Mouse (Mus musculus): ENCODE measurements around the gene Fam227b.

Fam227b gene

GRCm38 (mm10) chr2:126060595-126060994 is 91.2 kb downstream of the Fam227b start:
- DNase-seq: no peak

DNA sequence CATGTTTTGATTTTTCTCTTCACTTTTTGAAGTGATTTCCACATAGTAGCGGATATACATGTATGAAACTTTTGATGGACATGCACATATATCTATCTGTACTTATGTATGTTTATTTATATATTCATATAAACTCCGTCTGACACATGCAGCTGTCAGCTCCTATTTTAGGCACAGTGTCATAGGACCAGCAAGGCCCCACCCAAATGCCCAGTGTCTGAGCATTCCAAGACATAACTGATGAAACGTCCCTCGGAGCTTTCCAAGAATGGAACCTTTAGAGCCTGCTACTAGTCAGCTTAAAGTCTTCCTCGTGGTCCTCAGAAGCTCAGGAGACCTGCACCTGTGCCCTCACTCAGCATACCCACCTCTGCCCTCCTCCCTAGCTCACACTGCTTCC is 98.1 kb downstream of the Fam227b start:
- DNase-seq: no peak

GRCm38 (mm10) chr2:126052749-126053557 is 98.9 kb downstream of the Fam227b start:
- DNase-seq: no peak

DNA sequence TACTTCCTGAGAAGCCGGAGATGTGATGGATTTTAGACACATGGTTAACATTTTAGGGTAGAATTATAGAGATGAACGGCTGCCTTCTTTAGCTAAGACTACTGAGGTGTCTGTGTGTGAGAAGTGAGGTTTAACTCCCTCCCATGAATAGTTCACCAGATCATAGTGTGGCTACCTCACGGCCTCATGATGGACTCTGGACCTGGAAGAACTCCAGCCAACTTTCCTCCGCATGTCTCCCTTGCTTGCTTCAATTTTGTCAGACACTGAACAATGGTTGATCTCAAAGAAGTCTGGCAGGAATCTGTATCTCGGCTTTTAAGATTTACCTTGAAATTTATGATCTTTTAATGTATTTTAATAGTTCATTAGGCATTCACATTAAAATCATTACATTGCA is 106.2 kb downstream of the Fam227b start:
- no peak for DNase-seq

- DNase-seq: no peak
Observed at GRCm38 (mm10) chr2:126042674-126043073, 109.1 kb downstream of the Fam227b start.

- no peak for DNase-seq
Observed at GRCm38 (mm10) chr2:126041237-126041636, 110.6 kb downstream of the Fam227b start.

DNA sequence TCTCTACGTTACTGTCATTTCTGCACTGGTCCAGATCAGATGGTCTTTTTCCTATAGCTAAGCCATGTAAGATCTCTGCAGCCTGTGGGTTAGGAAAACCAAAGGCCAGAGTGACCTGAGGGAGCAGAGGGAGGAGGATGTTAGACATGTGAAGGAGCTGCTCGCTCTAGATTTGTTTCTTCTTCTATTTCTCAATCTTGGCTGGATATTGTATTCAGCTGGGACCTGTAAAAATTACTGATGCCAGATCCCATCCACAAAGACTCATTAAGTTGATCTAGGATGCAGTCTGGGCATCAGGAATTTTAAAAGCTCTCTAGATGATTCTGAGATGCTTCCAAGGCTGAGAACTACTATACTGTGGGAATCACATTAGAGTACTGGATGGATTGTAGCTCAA is 111.2 kb downstream of the Fam227b start:
- DNase-seq: no peak

DNA sequence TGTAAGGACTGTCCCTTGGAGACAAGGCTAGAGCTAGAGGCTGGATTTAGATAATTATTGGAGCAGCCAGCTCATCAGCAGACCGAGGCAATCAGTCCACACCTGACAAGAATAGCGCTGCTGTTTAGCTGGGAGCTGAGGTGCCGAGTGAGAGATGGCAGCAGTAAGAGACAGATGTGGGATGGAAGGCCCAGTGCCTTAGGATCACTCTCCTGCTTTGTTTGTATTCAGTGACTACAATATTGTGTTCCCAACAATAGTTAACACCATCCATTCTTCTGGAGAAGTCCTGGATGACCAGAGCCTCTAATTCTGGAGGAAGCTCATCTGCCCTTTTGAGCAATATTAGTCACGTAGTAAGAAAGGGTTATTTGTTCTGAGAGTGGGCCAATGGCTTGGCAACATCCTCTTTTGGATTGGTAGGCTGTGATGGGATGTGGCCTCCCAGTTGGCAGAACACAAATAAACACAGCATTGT is 112.4 kb downstream of the Fam227b start:
- no peak for DNase-seq

GRCm38 (mm10) chr2:126038221-126039000 is 113.4 kb downstream of the Fam227b start:
- no peak for DNase-seq

DNA sequence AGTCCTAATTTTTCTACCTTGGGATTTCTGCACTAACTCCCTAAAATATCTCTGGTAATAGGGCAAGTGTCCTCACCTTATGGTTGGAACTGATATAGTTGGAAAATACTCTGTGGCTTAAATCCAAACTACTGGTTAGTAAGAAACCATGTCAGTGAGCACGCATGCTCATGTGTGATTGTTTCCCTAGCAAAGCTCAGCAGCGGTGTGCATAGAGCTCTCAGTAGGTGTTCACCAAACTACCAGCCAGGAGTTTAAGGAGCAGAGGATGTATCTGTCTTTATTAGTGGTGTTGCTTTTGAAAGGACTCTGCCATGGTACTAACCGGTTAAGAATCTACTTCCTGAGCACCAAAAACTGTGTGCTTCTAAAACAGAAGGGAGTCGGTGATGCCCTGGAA is 115.7 kb downstream of the Fam227b start:
- no peak for DNase-seq

- no peak for DNase-seq
Observed at GRCm38 (mm10) chr2:126035013-126035770, 116.6 kb downstream of the Fam227b start.

- DNase-seq: peak; percentile 16 to 20
Observed at GRCm38 (mm10) chr2:126034379-126035005, 117.3 kb downstream of the Fam227b start, which contains the start of gene Fgf7. Gene Fgf7, plus strand, starts transcription at chr2:126034658.

DNA sequence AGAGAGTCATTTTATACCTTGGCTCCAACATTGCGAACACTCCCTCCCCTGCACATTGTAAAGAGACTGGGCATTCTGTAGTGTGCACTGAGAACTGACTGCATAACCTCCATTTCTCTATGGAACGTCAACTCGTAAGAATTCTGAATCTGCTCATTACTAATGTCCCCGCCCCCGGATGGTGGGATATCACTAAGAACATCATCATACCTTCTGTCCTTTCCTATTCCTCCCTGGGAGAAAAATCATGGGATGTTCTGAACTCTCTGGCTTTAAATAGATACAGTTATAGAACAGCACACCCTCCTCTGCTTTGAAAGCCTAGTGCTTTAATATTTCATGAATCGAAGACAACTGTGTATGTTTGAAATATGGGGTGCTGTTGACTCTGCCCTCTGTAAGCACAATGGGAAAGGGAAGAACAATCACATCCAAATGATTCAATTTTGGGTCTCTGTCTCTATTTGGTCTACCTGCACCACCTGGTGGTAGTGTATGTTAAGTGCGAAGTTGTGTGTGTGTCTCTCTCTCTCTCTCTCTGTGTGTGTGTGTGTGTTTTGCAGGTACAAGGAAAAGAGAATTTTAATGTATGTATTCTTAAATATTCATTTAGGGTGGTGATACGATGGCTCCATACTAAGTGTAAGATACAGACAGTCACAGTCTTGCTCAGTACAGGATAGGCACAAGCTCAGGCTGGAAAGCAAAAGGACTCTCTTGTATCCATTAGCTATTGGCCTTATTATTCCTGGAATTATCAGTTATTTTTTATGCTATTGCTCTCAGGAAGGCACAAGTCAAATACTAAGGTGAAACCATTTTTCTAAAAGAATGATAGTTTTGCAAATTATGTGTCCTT is 118.5 kb downstream of the Fam227b start:
- DNase-seq: peak; percentile 29 to 46

DNA sequence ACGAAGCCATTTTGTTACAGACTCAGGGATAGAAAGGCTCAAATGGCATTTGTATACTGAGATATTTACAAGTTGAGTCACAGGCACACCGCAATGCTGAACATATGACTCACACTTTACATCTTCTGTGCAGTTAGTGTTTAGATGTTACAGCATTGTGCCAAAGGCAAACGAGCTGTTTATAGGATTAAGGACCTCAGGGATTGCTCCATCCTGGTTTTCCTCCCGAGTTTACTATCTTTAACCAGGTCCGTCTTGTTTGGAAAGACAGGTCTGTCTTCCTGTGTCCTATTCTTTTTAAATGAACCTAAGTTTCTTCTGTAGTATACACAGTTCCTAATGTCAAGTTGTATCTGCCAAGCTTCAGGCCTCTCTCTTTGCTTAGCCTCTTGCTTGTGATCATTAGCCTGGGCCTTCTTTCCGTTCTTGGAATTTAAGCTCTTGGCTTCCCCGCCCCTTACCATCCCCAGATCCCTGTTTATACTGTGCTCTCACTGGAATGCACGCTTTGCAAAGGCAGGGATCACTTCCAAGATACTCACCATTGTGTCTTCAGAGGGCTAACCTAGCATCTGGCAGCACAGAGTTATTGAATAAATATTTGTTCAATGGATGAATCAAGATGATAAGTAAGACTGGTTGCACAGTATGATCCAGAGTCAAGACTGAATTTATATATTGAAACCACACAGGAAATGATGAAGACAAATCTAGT is 120.5 kb downstream of the Fam227b start:
- DNase-seq: no peak

GRCm38 (mm10) chr2:126015763-126016473 is 135.9 kb downstream of the Fam227b start:
- no peak for DNase-seq

DNA sequence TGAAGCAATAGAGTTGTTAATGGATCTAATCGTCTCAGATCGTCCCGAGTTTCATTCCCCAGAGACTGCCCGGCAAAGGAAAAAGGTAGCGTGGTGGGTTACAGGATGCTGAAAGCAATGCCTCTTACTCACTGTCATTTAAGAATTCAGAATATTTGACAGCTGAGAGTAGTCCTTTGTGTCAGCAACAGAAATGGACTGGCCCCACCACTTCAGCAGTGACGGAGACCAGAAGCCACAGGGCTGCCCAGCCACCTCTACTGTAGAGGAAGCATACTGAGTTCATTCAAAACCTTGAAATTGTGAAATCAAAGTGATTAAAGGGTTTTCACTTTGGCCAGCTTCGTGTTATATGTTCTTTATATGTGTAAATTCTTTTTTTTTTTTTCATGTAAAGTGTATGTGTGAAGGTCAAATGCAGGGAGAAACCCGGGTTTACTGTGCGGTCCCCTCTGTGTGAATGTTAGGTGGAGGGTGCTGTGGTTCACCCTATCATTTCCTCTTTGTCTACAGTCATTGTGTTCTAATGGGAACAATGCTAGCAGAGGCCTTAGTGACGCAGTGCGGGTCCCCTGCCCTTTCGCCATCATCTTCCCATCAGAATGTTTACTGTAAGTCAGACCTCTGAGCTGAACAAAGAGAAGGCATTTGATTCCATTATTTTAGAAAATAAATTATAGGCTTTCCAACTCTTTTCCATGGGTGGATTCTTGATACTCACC is 136.7 kb downstream of the Fam227b start:
- no peak for DNase-seq

DNA sequence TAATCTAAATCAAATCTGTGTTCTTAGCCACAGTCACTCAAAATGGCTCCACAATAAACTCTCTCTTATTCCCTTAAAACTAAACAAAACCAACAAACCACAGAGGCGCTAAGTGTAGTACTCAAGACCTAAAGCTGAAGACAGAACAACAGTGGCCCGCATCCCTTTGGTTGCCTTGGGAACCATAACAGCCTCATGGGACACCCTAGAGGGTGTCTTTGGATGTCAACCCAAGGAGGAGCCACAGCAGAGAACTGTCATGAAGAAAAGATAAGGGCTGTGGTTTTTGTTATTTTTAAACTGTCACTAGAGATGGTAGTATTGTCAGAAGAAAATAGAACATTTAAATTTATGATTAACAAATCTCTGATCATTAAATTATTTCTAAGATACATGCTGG is 145.1 kb downstream of the Fam227b start:
- DNase-seq: no peak

- peak; percentile 71 to 74 for DNase-seq
Observed at GRCm38 (mm10) chr2:126006088-126006487, 145.7 kb downstream of the Fam227b start.

DNA sequence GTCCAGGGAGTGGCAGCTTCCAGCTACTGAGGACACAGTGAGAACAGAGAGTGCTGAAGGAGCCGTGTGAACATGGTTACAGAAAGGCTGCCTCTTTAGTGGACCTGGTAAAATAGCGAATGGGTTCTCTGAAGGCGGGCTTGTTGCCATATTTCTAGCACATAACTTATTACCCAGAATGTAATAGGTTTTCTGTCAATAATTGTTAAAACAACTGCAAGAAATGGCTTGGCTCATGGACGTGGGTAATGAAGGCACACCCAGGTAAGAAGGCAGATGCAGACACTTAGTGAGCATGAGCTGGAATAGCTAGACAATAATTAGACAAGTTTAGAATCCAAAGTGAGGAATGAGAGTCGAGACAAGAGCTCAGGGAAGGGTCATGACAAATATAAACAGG is 149.5 kb downstream of the Fam227b start:
- DNase-seq: no peak

All from cerebellum, postnatal 14 days (tissue).